Mouse (Mus musculus) myocyte (in vitro differentiated cells): Measurements from ENCODE around the gene Eya3. TPM values are rescaled to one million over a fixed set of nuclear protein-coding genes. Genes with fewer than 3 reads are reported as not detected.

Experiments used
- H3K27me3 ChIP-seq: one replicate; pipeline ENCODE4 v1.6.1; 2011; ENCODE audit not compliant: control insufficient read depth, insufficient read depth, insufficient read length
- H3K36me3 ChIP-seq: one replicate; pipeline ENCODE4 v1.6.1; 2011; ENCODE audit not compliant: control insufficient read depth, insufficient read depth
- H3K4me2 ChIP-seq: one replicate; pipeline ENCODE4 v1.6.1; 2011; ENCODE audit warnings: low read depth, control low read depth
- H3K4me3 ChIP-seq: one replicate; pipeline ENCODE4 v1.5.1; 2011; ENCODE audit warnings: mild to moderate bottlenecking, control low read depth, moderate library complexity
- H3K79me2 ChIP-seq: one replicate; pipeline ENCODE4 v1.6.1; 2011; ENCODE audit not compliant: control insufficient read depth, insufficient read depth
- H3ac ChIP-seq: one replicate; pipeline ENCODE4 v1.6.1; 2011; ENCODE audit not compliant: control insufficient read depth, insufficient read length
- CEBPB ChIP-seq: IDR thresholded peaks from 2 replicates; pipeline ENCODE4 v1.6.1; 2011; ENCODE audit warnings: mild to moderate bottlenecking, moderate library complexity; ENCODE audit not compliant: poor library complexity, insufficient read depth, severe bottlenecking
- E2F4 ChIP-seq: IDR thresholded peaks from one replicate; pipeline ENCODE4 v1.6.1; 2011; ENCODE audit warnings: mild to moderate bottlenecking, control low read depth, moderate library complexity; ENCODE audit not compliant: insufficient read depth
- MAX ChIP-seq: IDR thresholded peaks from one replicate; pipeline ENCODE4 v1.6.1; 2011; ENCODE audit warnings: low read depth, mild to moderate bottlenecking, control low read depth
- MYOD1 ChIP-seq, 3 experiments: IDR thresholded peaks; one replicate each; pipeline ENCODE4 v1.6.1; 2011; ENCODE audit warnings: control low read depth in 2 of 3, low read depth in 2 of 3, mild to moderate bottlenecking in 2 of 3, moderate library complexity in 1 of 3; ENCODE audit not compliant: insufficient read length in 2 of 3, control insufficient read depth in 1 of 3
- MYOG ChIP-seq, 3 experiments: IDR thresholded peaks; one replicate each; pipeline ENCODE4 v1.6.1; 2011; ENCODE audit warnings: control low read depth in 2 of 3, low read depth in 2 of 3, mild to moderate bottlenecking in 2 of 3; ENCODE audit not compliant: insufficient read length in 2 of 3, control insufficient read depth in 1 of 3, insufficient read depth in 1 of 3
- POLR2A ChIP-seq: IDR thresholded peaks from one replicate; pipeline ENCODE4 v1.6.1; 2011; ENCODE audit warnings: low read depth, mild to moderate bottlenecking, control low read depth, moderate library complexity; ENCODE audit not compliant: insufficient read length
- POLR2AphosphoS2 ChIP-seq: IDR thresholded peaks from one replicate; pipeline ENCODE4 v1.6.1; 2011; ENCODE audit warnings: low read depth, control low read depth; ENCODE audit not compliant: insufficient read length
- REST ChIP-seq: IDR thresholded peaks from one replicate; pipeline ENCODE4 v1.6.1; 2011; ENCODE audit warnings: mild to moderate bottlenecking, control low read depth, moderate library complexity; ENCODE audit not compliant: insufficient read depth, insufficient read length
- SRF ChIP-seq: IDR thresholded peaks from one replicate; pipeline ENCODE4 v1.6.1; 2011; ENCODE audit warnings: low read depth; ENCODE audit not compliant: control insufficient read depth, insufficient read length
- TCF12 ChIP-seq: IDR thresholded peaks from one replicate; pipeline ENCODE4 v1.6.1; 2011; ENCODE audit warnings: mild to moderate bottlenecking, control low read depth; ENCODE audit not compliant: poor library complexity, insufficient read depth, severe bottlenecking
- TCF3 ChIP-seq: IDR thresholded peaks from one replicate; pipeline ENCODE4 v1.6.1; 2011; ENCODE audit warnings: low read depth, control low read depth; ENCODE audit not compliant: insufficient read length
- USF1 ChIP-seq: IDR thresholded peaks from one replicate; pipeline ENCODE4 v1.6.1; 2011; ENCODE audit warnings: low read depth, mild to moderate bottlenecking, control low read depth, moderate library complexity
- polyA plus RNA-seq: library from polyadenylated mRNA; unstranded; fragments of >200 nt; fragmentation: generic; extraction: Trizol; gene quantifications from one replicate; pipeline ENCODE4 v1.2.1, GENCODE M21; 2012; ENCODE audit warnings: missing spikeins

Gene Eya3
- polyA plus RNA-seq, 1 experiment: 22.2 TPM

- no peak overlapping the region for H3K4me2 ChIP-seq
- no peak overlapping the region for H3ac ChIP-seq
- H3K36me3 ChIP-seq: peaks cover 19% of the 10 kb centered on the region
- no peak overlapping the region for H3K4me3 ChIP-seq
- no peaks in the 10 kb centered on the region for H3K27me3 ChIP-seq
- H3K79me2 ChIP-seq: peaks cover 23% of the 10 kb centered on the region
- TF ChIP-seq POLR2AphosphoS2: no peak
- TF ChIP-seq SRF: no peak
- TF ChIP-seq USF1: no peak
- no peak for TF ChIP-seq CEBPB
- TF ChIP-seq TCF3: no peak
- no peak for TF ChIP-seq TCF12
- no peak for TF ChIP-seq E2F4
- TF ChIP-seq REST: no peak
- no peak for TF ChIP-seq MAX
- TF ChIP-seq POLR2A: no peak
- no peak for TF ChIP-seq MYOD1 (IDR thresholded peaks at IDR 0.05; ENCODE audit: control insufficient read depth in 1 of 3, insufficient read length in 2 of 3, low read depth in 2 of 3)
- TF ChIP-seq MYOG (IDR thresholded peaks at IDR 0.05; ENCODE audit: control insufficient read depth in 1 of 3, insufficient read depth in 1 of 3, insufficient read length in 2 of 3, low read depth in 2 of 3): no peak
These were observed 20.3 kb downstream of the Eya3 start for GRCm38 (mm10) chr4:132659106-132659505.

- H3K36me3 ChIP-seq: peaks cover 68% of the 10 kb centered on the region
- H3K79me2 ChIP-seq: no peaks in the 10 kb centered on the region
- TF ChIP-seq CEBPB (no peak), POLR2AphosphoS2 (no peak), REST (no peak), USF1 (no peak), POLR2A (no peak), MYOG (IDR thresholded peaks at IDR 0.05; ENCODE audit: control insufficient read depth in 1 of 3, insufficient read depth in 1 of 3, insufficient read length in 2 of 3, low read depth in 2 of 3) (no peak), SRF (no peak), E2F4 (no peak), MYOD1 (IDR thresholded peaks at IDR 0.05; ENCODE audit: control insufficient read depth in 1 of 3, insufficient read length in 2 of 3, low read depth in 2 of 3) (no peak), MAX (no peak), TCF3 (no peak), TCF12 (no peak)
- no peak overlapping the region for H3K4me3 ChIP-seq
- H3K4me2 ChIP-seq: no peak overlapping the region
- H3K27me3 ChIP-seq: no peaks in the 10 kb centered on the region
- no peak overlapping the region for H3ac ChIP-seq
These were observed 33.9 kb downstream of the Eya3 start for GRCm38 (mm10) chr4:132672697-132673096.

DNA sequence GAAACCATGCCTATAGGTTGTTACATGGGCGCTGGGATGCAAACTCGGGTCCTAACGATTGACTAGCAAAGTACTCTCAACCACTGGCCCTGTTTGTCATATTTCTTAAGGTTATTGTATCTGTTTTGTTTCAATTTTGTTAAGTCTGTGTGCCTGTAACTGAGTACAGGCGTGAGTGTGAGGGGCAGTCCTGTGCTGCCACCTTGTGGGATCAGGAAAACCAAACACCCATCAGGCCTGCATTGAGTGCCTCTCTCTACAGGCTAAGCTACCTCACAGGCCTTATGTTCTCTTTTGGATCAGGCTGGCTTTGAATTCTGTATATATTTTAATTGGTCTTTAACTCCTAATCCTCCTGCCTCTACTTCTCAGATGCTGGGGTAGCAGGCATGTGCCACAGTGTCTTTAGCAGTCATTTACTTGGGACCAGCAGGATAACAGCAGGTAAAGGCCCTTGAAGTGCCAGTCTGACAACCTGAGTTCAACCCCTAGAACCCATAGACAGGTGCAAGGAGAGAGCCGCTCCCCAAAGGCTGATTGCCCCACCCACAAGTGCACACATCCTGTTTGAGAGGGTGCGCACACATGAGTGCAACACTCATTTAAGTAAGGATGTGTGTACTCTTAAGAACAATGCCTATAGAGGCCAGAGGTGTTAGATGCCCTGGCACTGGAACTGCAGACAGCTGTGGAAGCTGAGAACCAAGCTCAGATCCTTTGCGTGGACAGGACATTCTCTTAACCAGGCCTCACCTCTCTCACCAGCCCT is 38.2 kb downstream of the Eya3 start:
- peaks cover 58% of the 10 kb centered on the region for H3K36me3 ChIP-seq
- no peak overlapping the region for H3ac ChIP-seq
- H3K4me2 ChIP-seq: no peak overlapping the region
- no peaks in the 10 kb centered on the region for H3K27me3 ChIP-seq
- H3K79me2 ChIP-seq: no peaks in the 10 kb centered on the region
- no peak overlapping the region for H3K4me3 ChIP-seq
- TF ChIP-seq CEBPB: no peak

DNA sequence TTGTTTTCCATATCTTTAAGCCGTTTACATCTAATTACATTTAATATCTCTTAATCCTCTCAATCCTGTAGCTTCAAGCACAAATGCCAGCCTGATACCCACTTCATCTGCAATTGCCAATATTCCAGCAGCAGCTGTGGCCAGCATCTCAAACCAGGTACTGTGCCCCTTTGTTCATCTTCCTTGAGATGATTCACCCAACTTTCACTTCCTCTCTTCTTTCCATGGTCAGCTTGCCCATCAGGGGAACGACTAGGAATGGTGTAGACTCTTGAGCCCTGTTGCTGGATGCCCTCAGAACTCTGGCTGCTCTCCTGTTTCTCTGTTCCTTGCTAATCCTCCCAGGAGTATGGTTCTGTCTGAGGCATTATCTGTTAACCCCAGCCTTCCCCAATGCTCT is 50.8 kb downstream of the Eya3 start:
- no peak for TF ChIP-seq CEBPB
- TF ChIP-seq POLR2A: no peak
- no peak for TF ChIP-seq REST
- TF ChIP-seq E2F4: no peak
- TF ChIP-seq TCF12: no peak
- no peak for TF ChIP-seq MYOD1 (IDR thresholded peaks at IDR 0.05; ENCODE audit: control insufficient read depth in 1 of 3, insufficient read length in 2 of 3, low read depth in 2 of 3)
- TF ChIP-seq MYOG (IDR thresholded peaks at IDR 0.05; ENCODE audit: control insufficient read depth in 1 of 3, insufficient read depth in 1 of 3, insufficient read length in 2 of 3, low read depth in 2 of 3): no peak
- peaks cover 26% of the 10 kb centered on the region for H3K36me3 ChIP-seq
- H3K27me3 ChIP-seq: no peaks in the 10 kb centered on the region
- H3K4me2 ChIP-seq: no peak overlapping the region
- no peak overlapping the region for H3K4me3 ChIP-seq
- H3ac ChIP-seq: no peak overlapping the region
- no peaks in the 10 kb centered on the region for H3K79me2 ChIP-seq

DNA sequence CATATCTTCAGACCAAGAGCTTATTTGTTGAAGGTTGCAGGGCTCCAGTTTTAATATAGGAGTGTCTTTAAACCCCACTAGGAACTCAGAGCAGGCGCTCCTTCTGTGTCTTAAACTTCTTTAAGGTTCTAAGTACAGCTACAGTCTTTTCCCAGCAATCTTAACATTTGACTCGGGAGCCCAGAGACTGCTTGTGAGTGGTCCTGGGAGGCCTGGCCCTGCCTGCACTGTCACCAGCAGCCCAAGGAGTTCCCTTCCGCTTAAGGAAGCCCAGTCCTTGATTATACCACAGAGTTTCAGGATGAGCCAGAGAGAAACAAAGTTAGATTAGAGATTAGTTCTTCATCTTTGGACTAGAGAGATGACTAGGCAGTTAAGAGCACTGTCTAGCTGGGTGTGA is 54.6 kb downstream of the Eya3 start:
- Histone ChIP-seq H3ac (no peak overlapping the region), H3K4me3 (no peak overlapping the region), H3K36me3 (peaks cover 36% of the 10 kb centered on the region), H3K4me2 (no peak overlapping the region), H3K27me3 (no peaks in the 10 kb centered on the region), H3K79me2 (no peaks in the 10 kb centered on the region)
- no peak for TF ChIP-seq MYOG (IDR thresholded peaks at IDR 0.05; ENCODE audit: control insufficient read depth in 1 of 3, insufficient read depth in 1 of 3, insufficient read length in 2 of 3, low read depth in 2 of 3)
- no peak for TF ChIP-seq POLR2AphosphoS2
- no peak for TF ChIP-seq REST
- TF ChIP-seq USF1: no peak
- TF ChIP-seq E2F4: no peak
- no peak for TF ChIP-seq CEBPB
- no peak for TF ChIP-seq POLR2A
- no peak for TF ChIP-seq MAX
- no peak for TF ChIP-seq TCF12
- TF ChIP-seq MYOD1 (IDR thresholded peaks at IDR 0.05; ENCODE audit: control insufficient read depth in 1 of 3, insufficient read length in 2 of 3, low read depth in 2 of 3): no peak
